Mouse (Mus musculus): Measurements from ENCODE around the gene Ptprm. TPM values are rescaled to one million over a fixed set of nuclear protein-coding genes. Genes with fewer than 3 reads are reported as not detected.

The Ptprm gene
- polyA plus RNA-seq, 1 experiment from 2014 or later = 9.0 TPM

DNA sequence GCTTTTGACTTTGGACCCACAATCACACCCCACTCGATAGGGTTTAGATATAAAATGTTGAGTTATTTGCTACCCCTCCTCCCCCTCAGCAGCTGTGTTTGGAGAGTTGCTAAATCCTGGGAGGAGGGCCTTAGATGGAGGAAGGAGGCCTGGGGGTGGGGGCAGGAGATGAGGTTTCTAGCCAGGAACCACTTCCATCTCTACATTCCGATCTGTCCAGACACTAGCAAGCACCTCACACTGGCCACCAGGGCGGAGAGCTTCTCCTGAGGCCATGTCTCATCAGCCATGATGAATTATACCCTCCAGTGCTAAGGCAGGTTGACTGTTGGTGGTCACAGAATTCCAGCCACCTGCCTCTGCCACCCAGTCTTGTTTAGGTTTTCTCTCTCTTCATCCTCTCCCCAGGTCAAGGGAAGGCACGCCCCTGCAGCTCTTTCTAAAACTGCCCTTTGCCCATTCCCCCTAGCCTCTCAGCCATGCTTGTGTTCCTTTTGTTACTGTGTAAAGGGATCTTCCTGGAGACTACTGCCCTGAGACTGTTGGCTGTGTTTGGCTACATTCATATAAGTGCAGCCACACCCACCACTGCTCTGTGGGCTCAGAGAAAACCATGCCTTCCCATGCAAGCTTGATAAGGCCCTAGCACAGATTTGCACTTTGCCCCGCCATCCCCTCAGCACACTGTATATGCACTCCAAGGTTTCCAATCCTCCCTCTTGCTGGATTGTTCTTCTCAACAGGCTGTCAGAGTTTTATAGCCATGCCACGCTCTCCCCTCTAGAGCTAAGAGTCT, 642.8 kb downstream of the Ptprm start:
- H3K4me3 ChIP-seq = no peak overlapping the region
- H3K36me3 ChIP-seq = no peaks in the 10 kb centered on the region
- H3K9me3 ChIP-seq (replicated peaks) = no peaks in the 10 kb centered on the region
- WGBS = 67% methylated on average over 6 of the region's 6 CpGs
- H3K4me1 ChIP-seq = peaks cover 27% of the 10 kb centered on the region
- DNase-seq (ENCODE audit: low spot score) = no peak
- H3K27ac ChIP-seq = peak overlapping the region; percentile 82
- H3K27me3 ChIP-seq (ENCODE audit: low read depth, poor library complexity, severe bottlenecking) = no peaks in the 10 kb centered on the region

DNA sequence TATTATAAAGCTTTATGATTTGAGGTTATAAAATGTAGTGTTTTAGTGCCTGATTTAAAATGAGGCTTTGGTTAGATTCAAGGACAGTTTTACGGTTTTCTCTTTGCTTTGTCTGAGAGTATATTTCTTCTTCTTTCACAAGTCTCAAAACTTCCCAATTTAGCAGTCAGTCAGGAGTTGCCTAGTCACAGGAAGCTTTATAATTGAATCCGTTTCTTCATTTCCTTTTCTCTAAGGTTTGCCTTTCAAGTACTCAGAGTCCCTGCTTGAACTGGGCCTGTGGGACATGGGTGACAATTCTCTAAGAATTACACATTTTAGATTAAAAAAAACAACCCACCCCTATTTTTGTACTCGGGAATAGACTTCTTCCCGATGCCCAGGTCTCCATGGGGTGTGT, 643.7 kb downstream of the Ptprm start:
- Histone ChIP-seq H3K9me3 (replicated peaks) (no peaks in the 10 kb centered on the region), H3K4me3 (no peak overlapping the region), H3K36me3 (no peaks in the 10 kb centered on the region), H3K27me3 (ENCODE audit: low read depth, poor library complexity, severe bottlenecking) (no peaks in the 10 kb centered on the region), H3K27ac (peak overlapping the region; percentile 82), H3K4me1 (peaks cover 27% of the 10 kb centered on the region)
- 44% methylated on average over 4 of the region's 4 CpGs for WGBS
- no peak for DNase-seq (ENCODE audit: low spot score)

DNA sequence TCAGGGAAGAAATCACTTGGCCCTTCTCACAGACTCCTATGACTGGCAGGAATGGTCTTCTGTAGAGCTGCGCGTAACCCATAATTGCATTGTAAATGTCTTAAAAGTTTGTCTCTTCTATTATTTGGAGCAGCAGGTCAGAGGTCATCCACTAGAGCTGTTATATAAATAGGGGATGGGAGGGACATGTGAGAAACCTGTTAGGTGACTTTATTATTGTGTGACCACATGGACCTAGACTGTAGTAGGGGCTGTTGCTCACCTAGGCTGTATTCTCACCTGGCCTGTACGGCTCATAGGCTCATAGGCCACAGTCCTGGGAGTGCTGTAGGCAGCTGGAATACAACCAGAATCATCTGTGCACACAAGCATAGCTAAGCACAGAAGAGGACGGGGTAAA, 645.5 kb downstream of the Ptprm start:
- Histone ChIP-seq H3K4me3 (no peak overlapping the region), H3K9me3 (replicated peaks) (no peaks in the 10 kb centered on the region), H3K27me3 (ENCODE audit: low read depth, poor library complexity, severe bottlenecking) (no peaks in the 10 kb centered on the region), H3K4me1 (peaks cover 30% of the 10 kb centered on the region), H3K27ac (no peak overlapping the region), H3K36me3 (no peaks in the 10 kb centered on the region)
- 93% methylated on average over 4 of the region's 4 CpGs for WGBS
- DNase-seq (ENCODE audit: low spot score) = no peak

DNA sequence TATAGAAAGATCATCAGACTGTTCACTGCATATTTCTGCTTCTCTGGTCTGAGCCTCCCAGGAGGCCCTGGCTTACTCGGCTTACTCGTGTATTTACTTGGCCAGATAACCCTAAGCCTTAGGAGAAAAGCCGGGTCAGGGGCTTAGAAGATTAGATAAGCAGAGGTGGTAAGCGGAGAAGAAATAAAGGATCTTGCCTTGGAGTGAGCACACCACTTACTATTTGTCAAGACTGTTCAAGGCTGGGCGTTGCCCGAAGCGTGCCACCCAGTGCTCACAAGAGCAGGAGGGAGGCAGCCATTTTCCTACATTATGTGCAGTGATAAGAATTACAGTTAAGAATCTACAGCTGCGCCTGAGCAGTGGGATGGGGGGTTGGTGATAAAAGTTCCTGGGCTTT, 646.6 kb downstream of the Ptprm start:
- H3K4me3 ChIP-seq = no peak overlapping the region
- no peak overlapping the region for H3K27ac ChIP-seq
- H3K27me3 ChIP-seq (ENCODE audit: low read depth, poor library complexity, severe bottlenecking) = no peaks in the 10 kb centered on the region
- DNase-seq (ENCODE audit: low spot score) = no peak
- WGBS = 66% methylated on average over 8 of the region's 8 CpGs
- no peaks in the 10 kb centered on the region for H3K36me3 ChIP-seq
- no peaks in the 10 kb centered on the region for H3K9me3 ChIP-seq (replicated peaks)
- peaks cover 34% of the 10 kb centered on the region for H3K4me1 ChIP-seq

DNA sequence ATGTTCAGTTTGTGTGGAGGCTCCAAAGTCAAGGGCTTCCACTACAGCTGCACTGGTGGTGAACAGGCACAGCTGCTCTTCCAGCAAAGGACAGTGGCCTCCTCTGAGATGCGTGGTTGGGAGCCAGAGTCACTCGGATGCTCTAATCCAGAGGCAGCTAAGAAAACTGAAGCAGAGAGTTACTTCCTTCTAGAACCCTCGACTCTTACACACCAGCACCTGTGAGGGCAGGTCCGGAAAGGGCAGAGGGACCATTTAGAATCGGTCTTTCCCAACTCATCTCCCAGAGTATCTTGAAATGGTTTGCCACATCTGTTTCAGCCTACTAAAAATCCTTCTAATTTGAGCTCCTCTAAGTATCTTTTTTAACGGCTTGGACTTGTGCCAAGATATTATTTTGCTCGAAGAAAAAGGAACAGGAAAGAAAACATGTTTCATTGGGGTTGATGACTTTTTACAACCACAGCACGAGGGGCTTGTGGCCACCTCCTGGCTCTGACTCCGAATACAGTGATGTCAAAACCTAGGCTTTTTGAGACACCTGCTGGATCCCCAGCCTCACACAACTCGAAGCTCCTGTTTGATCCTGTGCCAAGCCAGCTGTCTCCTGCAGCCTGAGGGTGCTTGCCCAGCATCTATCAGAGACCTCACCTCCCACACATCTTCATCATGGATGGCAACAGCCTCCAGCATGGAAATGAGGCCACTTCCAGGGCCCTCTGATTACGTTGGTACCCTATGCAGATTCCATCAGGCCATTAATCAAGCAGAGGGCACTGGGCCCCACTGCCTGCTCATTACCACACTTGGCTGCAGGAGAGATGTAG, 652.7 kb downstream of the Ptprm start:
- DNase-seq (ENCODE audit: low spot score) = no peak
- Histone ChIP-seq H3K9me3 (replicated peaks) (no peaks in the 10 kb centered on the region), H3K27ac (no peak overlapping the region), H3K4me3 (no peak overlapping the region), H3K4me1 (peaks cover 43% of the 10 kb centered on the region), H3K36me3 (no peaks in the 10 kb centered on the region), H3K27me3 (ENCODE audit: low read depth, poor library complexity, severe bottlenecking) (no peaks in the 10 kb centered on the region)
- WGBS = 78% methylated on average over 11 of the region's 11 CpGs

DNA sequence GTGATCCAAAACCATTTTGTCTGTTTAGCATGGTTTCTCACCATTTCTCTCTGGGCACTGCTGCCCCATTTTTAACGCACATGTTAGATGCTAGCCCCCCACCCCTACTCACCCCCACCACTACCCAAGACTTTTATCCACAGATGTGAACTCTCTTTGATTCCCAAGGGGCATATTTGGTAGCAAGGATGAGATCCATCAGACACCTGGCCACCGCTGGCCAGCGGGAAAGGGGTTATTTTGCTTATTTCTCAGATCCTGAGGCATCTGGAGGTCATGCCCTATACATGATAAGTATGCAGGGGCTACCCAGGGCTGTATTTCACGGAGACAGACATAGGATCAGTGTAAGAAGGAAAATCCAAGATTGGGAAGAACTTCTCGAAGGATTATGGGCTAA, 654.4 kb downstream of the Ptprm start:
- no peaks in the 10 kb centered on the region for H3K27me3 ChIP-seq (ENCODE audit: low read depth, poor library complexity, severe bottlenecking)
- WGBS = 82% methylated on average over 5 of the region's 5 CpGs

DNA sequence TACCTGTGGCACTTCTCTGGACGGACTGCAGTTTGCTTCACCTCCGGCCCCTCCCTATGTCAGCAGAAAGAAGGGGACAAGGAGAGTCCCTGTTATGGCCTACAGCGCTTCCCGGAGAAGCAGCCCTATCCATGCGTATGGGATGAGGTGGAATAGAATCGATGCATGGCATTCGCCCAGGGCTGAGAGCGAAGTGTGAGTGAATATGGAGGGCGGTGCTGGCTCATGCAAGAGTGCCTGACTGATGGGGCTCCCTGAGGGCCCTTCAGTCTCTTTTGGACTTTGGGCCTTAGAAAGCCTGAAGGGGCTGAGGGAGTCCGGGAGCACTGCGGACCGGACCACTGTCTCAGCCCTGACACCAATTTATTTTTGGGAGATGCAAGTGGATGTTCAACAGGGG, 656.6 kb downstream of the Ptprm start:
- H3K4me1 ChIP-seq = peaks cover 69% of the 10 kb centered on the region
- H3K4me3 ChIP-seq = peak overlapping the region; percentile 15
- no peaks in the 10 kb centered on the region for H3K9me3 ChIP-seq (replicated peaks)
- H3K27ac ChIP-seq = peak overlapping the region; percentile 87
- 85% methylated on average over 12 of the region's 12 CpGs for WGBS
- H3K36me3 ChIP-seq = no peaks in the 10 kb centered on the region
- no peaks in the 10 kb centered on the region for H3K27me3 ChIP-seq (ENCODE audit: low read depth, poor library complexity, severe bottlenecking)
- no peak for DNase-seq (ENCODE audit: low spot score)

More for the DNA sequence above, 654.4 kb downstream of the Ptprm start:
- no peak for DNase-seq (ENCODE audit: low spot score)
- H3K9me3 ChIP-seq (replicated peaks) = no peaks in the 10 kb centered on the region
- peaks cover 57% of the 10 kb centered on the region for H3K4me1 ChIP-seq
- H3K27ac ChIP-seq = no peak overlapping the region
- no peak overlapping the region for H3K4me3 ChIP-seq
- no peaks in the 10 kb centered on the region for H3K36me3 ChIP-seq

DNA sequence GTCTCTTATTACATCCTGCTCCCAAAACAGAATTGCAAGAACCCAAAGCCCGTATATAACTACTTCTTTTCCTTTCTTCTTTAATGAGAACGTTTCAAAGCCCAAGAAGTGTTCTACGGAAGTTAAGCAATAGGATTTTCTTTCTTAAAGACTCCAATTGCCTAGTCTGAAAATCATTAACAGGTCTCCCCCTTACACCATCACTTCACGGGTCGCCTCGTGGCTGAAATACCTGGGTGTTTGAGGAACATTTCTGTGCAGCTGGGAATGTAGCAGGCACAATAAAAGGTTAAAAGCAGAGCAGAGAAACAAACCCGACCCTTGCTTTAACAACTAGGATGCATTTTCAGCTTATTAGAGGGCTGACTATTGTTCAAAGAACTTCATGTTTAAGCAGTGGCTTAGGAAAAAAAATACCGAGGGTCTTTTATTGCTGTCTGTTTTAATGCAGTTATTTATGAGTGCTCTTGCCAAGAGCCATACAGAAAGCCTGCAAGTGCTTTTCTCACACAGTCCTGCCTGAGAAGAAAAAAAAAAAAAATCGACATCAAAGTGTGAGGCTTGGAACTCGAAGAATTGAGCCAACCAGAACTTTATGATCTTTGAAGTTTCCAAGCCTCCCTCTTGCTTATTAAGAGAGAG, 657.6 kb downstream of the Ptprm start:
- WGBS = 18% methylated on average over 10 of the region's 10 CpGs

DNA sequence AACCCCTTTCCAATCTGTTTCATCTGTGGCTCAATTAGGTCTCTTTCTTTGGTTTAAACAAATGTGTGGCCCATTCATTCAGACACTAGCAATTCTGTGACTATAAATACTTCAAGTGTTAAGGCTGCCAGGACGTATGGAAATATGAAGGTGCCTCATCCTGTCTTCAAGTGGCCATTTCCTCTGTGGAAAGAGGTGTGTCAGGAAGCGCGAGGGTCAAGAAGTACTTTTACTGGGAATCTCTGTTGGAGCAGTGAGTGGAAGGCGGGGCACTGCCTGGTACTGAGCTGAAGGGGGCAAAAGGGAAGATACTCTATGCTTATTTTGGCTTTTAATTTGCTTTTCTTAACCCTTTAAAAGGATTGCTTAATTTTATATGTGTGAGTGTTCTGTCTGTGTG, 659.9 kb downstream of the Ptprm start:
- H3K27ac ChIP-seq = peak overlapping the region; percentile 81
- H3K36me3 ChIP-seq = no peaks in the 10 kb centered on the region
- no peaks in the 10 kb centered on the region for H3K9me3 ChIP-seq (replicated peaks)
- no peak overlapping the region for H3K4me3 ChIP-seq
- H3K27me3 ChIP-seq (ENCODE audit: low read depth, poor library complexity, severe bottlenecking) = no peaks in the 10 kb centered on the region
- 71% methylated on average over 4 of the region's 4 CpGs for WGBS
- DNase-seq (ENCODE audit: low spot score) = no peak
- peaks cover 55% of the 10 kb centered on the region for H3K4me1 ChIP-seq

More for the DNA sequence above, 657.6 kb downstream of the Ptprm start:
- no peak for DNase-seq (ENCODE audit: low spot score)
- Histone ChIP-seq H3K36me3 (no peaks in the 10 kb centered on the region), H3K4me3 (peak overlapping the region; percentile 15; the same call in 1 of the 2 replicates), H3K4me1 (peaks cover 60% of the 10 kb centered on the region), H3K27me3 (ENCODE audit: low read depth, poor library complexity, severe bottlenecking) (no peaks in the 10 kb centered on the region), H3K27ac (peak overlapping the region; percentile 87), H3K9me3 (replicated peaks) (no peaks in the 10 kb centered on the region)

DNA sequence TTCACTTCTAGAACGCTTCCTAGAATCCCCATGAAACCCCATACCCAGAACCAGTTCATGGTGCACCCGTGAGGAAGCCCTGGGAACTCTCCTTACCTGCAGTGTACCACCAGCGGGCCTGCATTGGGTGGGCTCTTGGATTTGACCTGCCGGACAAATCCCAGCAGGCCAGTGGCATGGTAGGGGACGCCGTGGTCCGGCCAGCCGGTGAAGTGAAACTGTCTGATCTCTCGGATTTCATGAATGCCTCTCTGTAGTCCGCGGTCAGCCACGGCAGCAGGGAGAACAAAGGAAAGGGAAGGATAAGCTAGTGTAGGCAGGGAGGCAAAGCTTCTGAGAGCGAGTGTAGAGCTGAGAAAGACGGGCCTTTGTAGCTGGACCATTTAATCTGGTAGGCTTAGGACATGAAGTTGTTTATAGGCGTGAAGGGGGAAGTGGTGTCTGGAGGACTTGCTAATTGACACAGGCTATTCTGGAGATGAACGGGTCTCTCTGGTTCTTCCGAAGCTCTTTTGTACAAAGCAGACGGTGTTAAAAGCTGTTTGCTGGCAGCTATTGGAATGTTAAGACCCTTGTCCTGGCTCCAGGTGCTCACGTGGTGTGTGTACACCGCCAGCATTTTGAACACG, 660.5 kb downstream of the Ptprm start:
- Histone ChIP-seq H3K27ac (peak overlapping the region; percentile 81), H3K27me3 (ENCODE audit: low read depth, poor library complexity, severe bottlenecking) (no peaks in the 10 kb centered on the region), H3K4me1 (peaks cover 54% of the 10 kb centered on the region), H3K4me3 (no peak overlapping the region), H3K36me3 (no peaks in the 10 kb centered on the region), H3K9me3 (replicated peaks) (no peaks in the 10 kb centered on the region)
- no peak for DNase-seq (ENCODE audit: low spot score)
- WGBS = 58% methylated on average over 21 of the region's 21 CpGs

DNA sequence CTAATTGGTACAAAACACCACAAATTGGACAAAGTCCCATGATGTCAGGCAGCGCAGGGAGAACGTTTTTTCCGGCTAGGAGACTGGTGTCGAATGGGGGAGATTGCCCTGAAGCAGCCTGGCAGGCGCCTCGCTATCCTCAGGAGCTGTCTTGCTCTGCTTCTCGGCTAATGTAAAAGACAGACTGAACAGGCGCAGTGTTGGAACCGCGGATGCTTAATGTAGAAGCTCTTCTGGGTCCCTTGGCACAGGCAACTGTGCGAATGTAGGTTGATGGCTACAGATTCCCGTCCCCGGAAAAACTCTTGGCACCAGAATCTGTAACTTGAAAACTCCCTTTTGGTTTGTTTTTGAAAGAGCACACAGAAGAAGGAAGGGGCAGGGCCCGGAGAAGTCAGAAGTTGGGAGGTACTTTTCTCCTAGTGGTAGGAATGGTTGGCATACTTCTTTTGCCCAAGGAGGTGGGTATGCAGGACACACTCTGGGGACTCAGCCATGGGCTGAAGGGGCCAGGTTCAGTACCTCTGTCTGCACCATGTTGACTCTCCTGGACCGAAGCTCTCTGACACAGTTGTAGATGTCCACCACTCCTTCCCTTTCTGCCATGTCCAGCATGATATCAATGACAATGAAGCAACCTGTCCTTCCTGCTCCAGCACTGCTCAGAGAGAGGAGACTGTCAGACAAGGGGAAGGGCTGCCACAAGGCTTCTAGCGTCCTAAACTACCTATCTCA, 661.1 kb downstream of the Ptprm start:
- Histone ChIP-seq H3K27ac (peak overlapping the region; percentile 81), H3K36me3 (no peaks in the 10 kb centered on the region), H3K9me3 (replicated peaks) (no peaks in the 10 kb centered on the region), H3K27me3 (ENCODE audit: low read depth, poor library complexity, severe bottlenecking) (no peaks in the 10 kb centered on the region), H3K4me3 (no peak overlapping the region), H3K4me1 (peaks cover 52% of the 10 kb centered on the region)
- 92% methylated on average over 16 of the region's 16 CpGs for WGBS
- DNase-seq (ENCODE audit: low spot score) = no peak

DNA sequence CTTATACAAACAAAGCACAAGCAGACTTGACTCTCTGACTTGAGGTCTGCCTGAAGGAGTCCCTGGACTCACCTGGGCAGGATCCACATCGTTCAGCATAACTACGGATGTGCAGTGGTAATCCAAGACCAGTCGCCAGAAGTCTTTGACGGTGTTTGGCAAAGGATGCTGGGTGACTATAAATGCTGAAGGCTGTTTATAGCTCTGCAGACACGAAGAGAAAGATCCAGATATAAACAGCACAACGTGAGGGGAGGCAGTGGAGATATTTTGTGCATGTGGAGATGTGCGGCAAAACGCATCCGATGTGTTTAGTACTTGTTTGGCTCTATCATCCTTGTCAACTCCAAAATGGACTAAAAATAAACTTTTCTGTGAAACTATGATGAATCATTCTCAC, 666.1 kb downstream of the Ptprm start:
- Histone ChIP-seq H3K27ac (no peak overlapping the region), H3K4me3 (no peak overlapping the region), H3K4me1 (peaks cover 28% of the 10 kb centered on the region), H3K27me3 (ENCODE audit: low read depth, poor library complexity, severe bottlenecking) (no peaks in the 10 kb centered on the region), H3K36me3 (no peaks in the 10 kb centered on the region), H3K9me3 (replicated peaks) (no peaks in the 10 kb centered on the region)
- DNase-seq (ENCODE audit: low spot score) = no peak
- 92% methylated on average over 9 of the region's 9 CpGs for WGBS
